Mouse (Mus musculus) adipocyte (in vitro differentiated cells): ENCODE measurements around the gene Zscan21.

Experiments
- DNase-seq: peaks from one replicate; pipeline ENCODE4 v3.0.0-alpha.2; 2016; ENCODE audit warnings: low spot score

The Zscan21 gene

GRCm38 (mm10) chr5:138118041-138118440, 1.3 kb downstream of the Zscan21 start:
- peak; percentile 38 for DNase-seq

- DNase-seq = no peak
Measured at GRCm38 (mm10) chr5:138132425-138133064, 15.8 kb downstream of the Zscan21 start.

GRCm38 (mm10) chr5:138137257-138137656, 20.6 kb downstream of the Zscan21 start:
- no peak for DNase-seq

DNA sequence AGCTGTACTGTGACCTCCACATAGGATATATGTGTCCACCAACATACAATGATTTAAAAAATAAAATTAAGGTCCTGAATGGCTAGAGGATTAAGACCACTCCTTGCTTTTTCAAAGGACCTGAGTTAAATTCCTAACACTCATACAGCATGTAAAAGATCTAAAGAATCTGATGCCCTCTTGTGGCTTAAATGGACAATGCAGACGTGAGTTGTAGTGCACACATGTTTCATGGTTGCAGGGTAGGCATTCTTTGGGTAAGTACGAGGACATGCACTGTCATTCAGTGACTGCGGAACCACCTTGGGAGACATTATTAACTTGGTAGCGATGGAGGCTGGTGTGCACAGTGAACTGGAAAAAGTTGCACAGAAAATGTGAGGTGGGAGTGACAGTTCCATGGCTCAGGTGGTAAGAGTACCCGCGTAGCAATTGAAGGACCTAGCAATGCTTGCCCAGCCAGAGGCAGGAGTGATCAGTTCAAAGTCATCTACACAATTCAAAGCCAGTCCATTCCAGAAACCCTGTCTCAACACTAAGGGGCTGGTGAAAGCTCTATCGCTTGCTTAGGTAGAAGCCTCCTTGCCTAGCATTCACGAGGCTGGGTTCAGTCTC, 21.3 kb downstream of the Zscan21 start:
- peak; percentile 75 for DNase-seq

DNA sequence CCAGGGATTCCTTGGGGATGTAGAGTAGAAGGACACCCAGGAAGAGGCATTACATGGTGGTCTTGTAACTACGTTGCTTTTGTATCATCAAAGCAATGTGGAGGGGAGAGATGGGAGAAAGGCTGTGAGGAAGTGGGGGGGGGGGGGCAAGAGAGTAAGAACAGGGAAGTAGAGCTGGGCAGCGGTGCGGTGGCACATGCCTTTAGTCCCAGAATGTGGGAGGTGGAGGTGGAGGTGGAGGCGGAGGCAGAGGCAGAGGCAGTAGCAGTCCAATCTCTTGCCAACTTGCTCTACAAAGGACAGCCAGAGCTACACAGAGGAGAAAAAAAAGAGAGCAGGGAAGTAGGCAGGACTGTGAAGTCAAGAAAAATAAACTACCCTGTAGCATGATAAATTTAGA, 21.9 kb downstream of the Zscan21 start:
- DNase-seq = no peak

- no peak for DNase-seq
Measured at GRCm38 (mm10) chr5:138154390-138154789, 37.7 kb downstream of the Zscan21 start.

GRCm38 (mm10) chr5:138155443-138155976, 38.8 kb downstream of the Zscan21 start, which contains the start of gene Zfp113:
Gene Zfp113, minus strand, starts transcription at chr5:138155744.
- peak; percentile 98 for DNase-seq

GRCm38 (mm10) chr5:138160224-138160762, 43.6 kb downstream of the Zscan21 start:
- DNase-seq = no peak

DNA sequence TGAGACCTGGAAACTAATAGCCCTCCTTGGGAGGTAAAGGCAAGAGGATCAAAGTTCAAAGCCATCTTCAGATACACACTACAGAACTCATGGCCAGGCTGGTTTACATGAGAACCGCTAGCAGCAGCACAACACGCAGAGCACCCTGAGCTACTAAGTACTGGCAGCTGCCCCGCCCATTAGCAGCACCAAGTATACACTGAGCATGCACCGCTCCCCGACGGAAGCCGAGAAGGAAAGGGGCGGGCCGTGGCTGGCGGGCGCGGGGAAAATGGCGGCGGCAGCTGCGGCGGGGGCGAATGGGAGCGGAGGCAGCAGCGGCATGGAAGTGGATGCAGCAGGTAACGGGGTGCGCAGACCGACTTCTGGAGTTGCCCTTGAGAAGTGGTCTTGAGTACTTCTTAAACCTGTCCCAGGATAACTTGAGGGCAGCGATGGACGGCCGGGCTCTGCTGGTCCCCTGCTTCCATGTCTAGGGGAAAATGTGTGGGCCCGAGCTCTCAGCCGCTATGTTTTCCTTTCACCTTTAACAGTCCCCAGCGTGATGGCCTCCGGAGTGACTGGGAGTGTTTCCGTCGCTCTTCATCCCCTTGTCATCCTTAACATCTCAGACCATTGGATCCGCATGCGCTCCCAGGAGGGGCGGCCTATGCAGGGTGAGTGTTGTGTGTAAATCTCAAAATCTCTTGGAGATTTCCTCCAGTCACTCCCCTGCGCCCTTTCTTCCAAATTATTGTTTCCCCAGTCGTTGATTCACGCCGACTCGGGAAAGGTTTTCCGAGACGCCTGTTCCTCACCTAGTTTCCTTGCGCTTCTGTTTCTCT, 44.4 kb downstream of the Zscan21 start, which contains the start of gene Cops6:
TSS of gene Cops6 (plus strand) at position 230 of the 824 bp plus-strand sequence.
- DNase-seq = peak; percentile 96

DNA sequence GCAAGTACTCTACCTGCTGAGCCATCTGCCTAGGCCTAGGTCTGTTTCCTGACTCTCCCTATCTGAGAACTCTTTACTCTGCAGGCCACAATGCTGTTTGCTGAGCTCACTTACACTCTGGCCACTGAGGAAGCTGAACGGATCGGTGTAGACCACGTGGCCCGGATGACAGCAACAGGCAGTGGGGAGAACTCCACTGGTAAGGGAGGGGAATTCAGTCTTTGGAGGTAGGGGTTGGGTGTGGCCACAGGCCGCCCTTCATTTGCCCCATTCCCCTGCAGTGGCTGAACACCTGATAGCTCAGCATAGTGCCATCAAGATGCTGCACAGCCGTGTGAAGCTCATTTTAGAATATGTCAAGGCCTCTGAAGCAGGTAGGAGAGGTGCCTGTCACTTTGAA, 46.3 kb downstream of the Zscan21 start:
- no peak for DNase-seq

DNA sequence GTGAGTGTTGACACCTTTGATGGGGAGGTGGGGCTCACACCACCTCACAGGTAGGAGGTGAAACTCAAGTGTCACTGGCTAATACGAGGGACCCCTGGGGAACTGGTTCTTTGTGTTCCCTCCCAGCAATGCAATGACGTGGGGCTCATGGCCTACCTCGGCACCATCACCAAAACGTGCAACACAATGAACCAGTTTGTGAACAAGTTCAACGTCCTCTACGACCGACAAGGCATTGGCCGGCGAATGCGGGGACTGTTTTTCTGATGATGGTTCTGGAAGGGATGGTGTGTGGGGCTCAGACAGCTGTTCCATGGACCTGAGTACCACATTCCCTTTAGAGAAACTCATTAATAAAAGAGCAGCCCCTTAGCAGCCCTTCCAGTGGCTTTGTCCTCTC, 46.9 kb downstream of the Zscan21 start:
- DNase-seq = no peak

- DNase-seq = no peak
Measured at GRCm38 (mm10) chr5:138165594-138165993, 48.9 kb downstream of the Zscan21 start.

DNA sequence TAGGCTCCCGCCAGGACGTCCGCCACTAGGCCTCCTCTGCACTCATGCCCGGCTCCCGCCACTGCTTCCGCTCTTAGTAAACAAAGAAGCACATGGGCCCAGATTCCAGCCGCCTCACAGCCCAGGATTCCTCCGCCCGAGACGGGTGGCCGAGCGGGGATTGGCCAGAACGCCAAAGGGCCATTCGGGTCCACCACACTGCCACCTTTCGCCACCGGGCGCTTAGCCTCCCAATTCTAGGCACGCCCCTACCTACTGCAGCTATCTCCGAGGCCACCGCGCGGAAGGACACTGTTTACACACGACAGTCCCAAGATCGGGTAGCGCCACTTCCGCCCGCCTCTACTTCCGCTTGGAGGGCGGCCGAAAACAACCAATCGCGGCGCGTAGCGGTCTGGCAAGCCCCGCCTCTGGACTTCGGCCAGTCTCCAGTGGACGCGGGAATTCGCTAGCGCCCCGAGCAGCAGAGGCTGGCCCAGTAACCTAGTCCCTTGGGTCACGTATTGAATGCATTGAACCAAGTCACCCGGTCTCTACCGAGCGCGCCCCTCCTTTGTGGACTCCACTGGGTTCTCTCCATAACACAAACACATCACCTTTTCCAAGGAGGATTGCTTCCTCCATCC, 54.3 kb downstream of the Zscan21 start:
- peak; percentile 99 for DNase-seq

- peak; percentile 100 for DNase-seq
Measured at GRCm38 (mm10) chr5:138171695-138172491, 55.2 kb downstream of the Zscan21 start, which contains the start of the genes Ap4m1 and Mcm7. Gene Ap4m1, plus strand, starts transcription at chr5:138172002. Gene Mcm7, minus strand, starts transcription at chr5:138172422.

DNA sequence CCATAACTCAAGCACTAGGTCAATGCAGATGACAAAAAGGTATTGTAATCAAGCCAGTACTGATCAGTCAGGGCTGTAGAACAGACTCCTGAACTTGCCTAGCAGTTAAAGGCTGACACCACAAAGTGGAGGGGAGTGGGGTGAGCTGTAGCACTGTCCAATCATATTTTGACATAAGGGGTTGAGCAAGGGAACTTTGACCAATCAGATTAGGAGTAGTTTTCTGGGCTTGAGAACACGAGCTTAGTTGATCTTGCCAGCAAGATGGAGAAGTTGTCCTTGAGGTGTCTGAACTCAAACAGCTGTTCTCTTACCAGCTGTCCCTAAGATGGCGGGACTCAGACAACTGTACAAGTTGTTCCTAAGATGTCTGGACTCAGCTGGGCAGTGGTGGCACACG, 56.5 kb downstream of the Zscan21 start:
- peak; percentile 79 for DNase-seq
